Mouse (Mus musculus) testis, postnatal 10 days (tissue): ENCODE measurements around the gene Cfap157.

ENCODE experiments used
- DNase-seq: peaks from one replicate; pipeline ENCODE4 v3.0.0; 2021; ENCODE audit warnings: low spot score

Cfap157 gene

GRCm38 (mm10) chr2:32781710-32782109 lies 2.5 kb downstream of the Cfap157 start:
- DNase-seq = no peak

GRCm38 (mm10) chr2:32779714-32780113 lies 4.5 kb downstream of the Cfap157 start:
- DNase-seq = no peak

- peak; percentile 85 for DNase-seq
These were observed 5.1 kb downstream of the Cfap157 start for GRCm38 (mm10) chr2:32779131-32779530.

GRCm38 (mm10) chr2:32778081-32778480 lies 6.1 kb downstream of the Cfap157 start:
- no peak for DNase-seq

GRCm38 (mm10) chr2:32776192-32776591 lies 8.0 kb downstream of the Cfap157 start:
- no peak for DNase-seq

GRCm38 (mm10) chr2:32775359-32776074 lies 8.7 kb downstream of the Cfap157 start, which contains the start of the genes Ttc16 and Ptrh1:
Gene Ttc16 (minus strand): TSS chr2:32775633.
Gene Ptrh1 (plus strand): TSS chr2:32775786.
- DNase-seq = peak; percentile 98

GRCm38 (mm10) chr2:32772626-32773279 lies 11.5 kb downstream of the Cfap157 start:
- DNase-seq = no peak

GRCm38 (mm10) chr2:32771886-32772285 lies 12.3 kb downstream of the Cfap157 start:
- no peak for DNase-seq

GRCm38 (mm10) chr2:32769327-32770085 lies 14.7 kb downstream of the Cfap157 start:
- DNase-seq = no peak

- peak; percentile 81 for DNase-seq
These were observed 15.5 kb downstream of the Cfap157 start for GRCm38 (mm10) chr2:32768661-32769285.

GRCm38 (mm10) chr2:32767241-32767640 lies 17.0 kb downstream of the Cfap157 start:
- no peak for DNase-seq

GRCm38 (mm10) chr2:32763353-32763752 lies 20.9 kb downstream of the Cfap157 start:
- DNase-seq = no peak

- no peak for DNase-seq
These were observed 22.4 kb downstream of the Cfap157 start for GRCm38 (mm10) chr2:32761859-32762258.

- DNase-seq = no peak
These were observed 22.9 kb downstream of the Cfap157 start for GRCm38 (mm10) chr2:32761361-32761760.

- DNase-seq = no peak
These were observed 25.2 kb downstream of the Cfap157 start for GRCm38 (mm10) chr2:32759001-32759400.

GRCm38 (mm10) chr2:32758503-32758902 lies 25.7 kb downstream of the Cfap157 start:
- no peak for DNase-seq

GRCm38 (mm10) chr2:32757056-32757845 lies 27.0 kb downstream of the Cfap157 start, which contains the start of gene Tor2a:
Gene Tor2a (plus strand): TSS chr2:32757234.
- DNase-seq = peak; percentile 98

- no peak for DNase-seq
These were observed 27.6 kb downstream of the Cfap157 start for GRCm38 (mm10) chr2:32756674-32757055.

GRCm38 (mm10) chr2:32752181-32752580 lies 32.0 kb downstream of the Cfap157 start:
- DNase-seq = no peak

- no peak for DNase-seq
These were observed 32.6 kb downstream of the Cfap157 start for GRCm38 (mm10) chr2:32751665-32752033.

GRCm38 (mm10) chr2:32750887-32751664 lies 33.2 kb downstream of the Cfap157 start:
- DNase-seq = peak; percentile 73
